Mouse (Mus musculus): ENCODE results near the gene Trim2. TPM values are rescaled to one million over a fixed set of nuclear protein-coding genes. Genes with fewer than 3 reads are reported as not detected.

Trim2 gene
- polyA plus RNA-seq, 1 experiment: 3.2 TPM

DNA sequence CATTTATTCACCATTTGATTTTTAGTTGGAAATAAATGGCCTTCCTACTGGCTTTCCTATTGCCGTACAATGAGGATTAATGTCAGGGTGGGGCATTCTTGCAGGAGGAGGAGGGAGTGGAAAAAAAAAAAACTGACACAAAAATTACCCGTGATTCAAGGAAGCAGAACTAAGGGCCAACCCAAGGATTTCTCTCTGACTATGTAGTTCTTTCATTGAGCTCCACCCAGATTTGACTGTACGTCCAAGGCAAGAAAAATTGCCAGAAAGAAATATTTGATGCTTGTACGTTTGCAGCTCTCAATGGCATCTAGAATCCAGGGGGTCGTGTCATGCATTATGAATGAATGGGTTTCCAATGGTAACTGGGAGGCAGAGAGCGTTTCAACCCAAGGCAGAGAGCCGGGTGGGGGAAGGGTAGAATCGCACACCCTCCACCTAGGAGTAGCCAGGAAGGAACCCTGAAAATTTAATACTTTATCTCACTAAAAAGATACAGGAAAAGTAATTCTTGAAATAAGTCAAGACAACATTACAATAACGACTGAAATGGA is 86.9 kb downstream of the Trim2 start:
- Histone ChIP-seq H3K4me2 (ENCODE audit: low read depth) (peak overlapping the region; percentile 96), H3K27me3 (ENCODE audit: control insufficient read depth, insufficient read depth, insufficient read length) (no peaks in the 10 kb centered on the region), H3K4me3 (peak overlapping the region; percentile 29), H3K36me3 (ENCODE audit: control insufficient read depth, insufficient read depth) (no peaks in the 10 kb centered on the region), H3ac (ENCODE audit: control insufficient read depth, insufficient read length) (no peak overlapping the region), H3K79me2 (ENCODE audit: control insufficient read depth, insufficient read depth) (no peaks in the 10 kb centered on the region)
- TF ChIP-seq POLR2A (IDR thresholded peaks at IDR 0.05; ENCODE audit: insufficient read length, low read depth): no peak
- no peak for TF ChIP-seq CEBPB (IDR thresholded peaks at IDR 0.05; ENCODE audit: insufficient read depth, poor library complexity, severe bottlenecking)
- no peak for TF ChIP-seq E2F4 (IDR thresholded peaks at IDR 0.05; ENCODE audit: insufficient read depth)
- TF ChIP-seq POLR2AphosphoS2 (IDR thresholded peaks at IDR 0.05; ENCODE audit: insufficient read length, low read depth): no peak
- no peak for TF ChIP-seq TCF3 (IDR thresholded peaks at IDR 0.05; ENCODE audit: insufficient read length, low read depth)
- TF ChIP-seq MYOD1 (IDR thresholded peaks at IDR 0.05; ENCODE audit: control insufficient read depth in 1 of 3, insufficient read length in 2 of 3, low read depth in 2 of 3): no peak
- no peak for TF ChIP-seq MYOG (IDR thresholded peaks at IDR 0.05; ENCODE audit: control insufficient read depth in 1 of 3, insufficient read depth in 1 of 3, insufficient read length in 2 of 3, low read depth in 2 of 3)
- no peak for TF ChIP-seq MAX (IDR thresholded peaks at IDR 0.05; ENCODE audit: low read depth)
- TF ChIP-seq USF1 (IDR thresholded peaks at IDR 0.05; ENCODE audit: low read depth): no peak
- no peak for TF ChIP-seq SRF (IDR thresholded peaks at IDR 0.05; ENCODE audit: control insufficient read depth, insufficient read length, low read depth)
- TF ChIP-seq REST (IDR thresholded peaks at IDR 0.05; ENCODE audit: insufficient read depth, insufficient read length): no peak
- TF ChIP-seq TCF12 (IDR thresholded peaks at IDR 0.05; ENCODE audit: insufficient read depth, poor library complexity, severe bottlenecking): no peak

DNA sequence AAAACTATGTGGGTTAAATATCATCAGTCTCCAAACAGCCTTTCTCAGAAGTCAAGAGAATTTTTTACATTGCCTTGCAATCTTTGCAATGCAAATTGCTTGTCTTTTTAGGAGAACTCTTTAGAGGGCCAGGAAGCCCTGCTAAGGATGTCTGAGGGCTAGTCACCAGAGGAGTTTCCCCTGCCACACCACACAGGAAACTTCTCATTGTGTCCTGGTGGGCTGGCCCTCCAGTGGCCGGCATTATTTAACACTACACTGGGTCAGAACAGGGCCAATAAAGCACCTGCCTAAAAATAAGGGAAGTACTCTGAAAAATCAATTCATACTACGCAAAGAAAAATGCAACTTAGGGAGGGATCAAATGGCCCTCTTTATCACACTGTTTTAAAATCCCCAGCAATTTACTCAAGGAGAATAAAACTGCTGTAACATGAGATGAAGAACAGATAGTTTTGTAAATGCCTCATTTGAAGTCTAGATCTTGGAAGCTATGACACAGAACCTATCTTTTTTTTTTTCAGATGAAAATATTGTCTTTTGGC is 87.4 kb downstream of the Trim2 start:
- no peaks in the 10 kb centered on the region for H3K79me2 ChIP-seq (ENCODE audit: control insufficient read depth, insufficient read depth)
- H3K4me3 ChIP-seq: peak overlapping the region; percentile 29
- H3ac ChIP-seq (ENCODE audit: control insufficient read depth, insufficient read length): no peak overlapping the region
- TF ChIP-seq MYOD1 (IDR thresholded peaks at IDR 0.05; ENCODE audit: control insufficient read depth in 1 of 3, insufficient read length in 2 of 3, low read depth in 2 of 3): no peak
- TF ChIP-seq POLR2AphosphoS2 (IDR thresholded peaks at IDR 0.05; ENCODE audit: insufficient read length, low read depth): no peak
- no peak for TF ChIP-seq CEBPB (IDR thresholded peaks at IDR 0.05; ENCODE audit: insufficient read depth, poor library complexity, severe bottlenecking)
- TF ChIP-seq POLR2A (IDR thresholded peaks at IDR 0.05; ENCODE audit: insufficient read length, low read depth): no peak
- no peak for TF ChIP-seq TCF12 (IDR thresholded peaks at IDR 0.05; ENCODE audit: insufficient read depth, poor library complexity, severe bottlenecking)
- TF ChIP-seq E2F4 (IDR thresholded peaks at IDR 0.05; ENCODE audit: insufficient read depth): no peak
- no peak for TF ChIP-seq MAX (IDR thresholded peaks at IDR 0.05; ENCODE audit: low read depth)
- TF ChIP-seq MYOG (IDR thresholded peaks at IDR 0.05; ENCODE audit: control insufficient read depth in 1 of 3, insufficient read depth in 1 of 3, insufficient read length in 2 of 3, low read depth in 2 of 3): no peak
- no peak for TF ChIP-seq REST (IDR thresholded peaks at IDR 0.05; ENCODE audit: insufficient read depth, insufficient read length)
- no peak for TF ChIP-seq TCF3 (IDR thresholded peaks at IDR 0.05; ENCODE audit: insufficient read length, low read depth)
- H3K27me3 ChIP-seq (ENCODE audit: control insufficient read depth, insufficient read depth, insufficient read length): no peaks in the 10 kb centered on the region
- peak overlapping the region; percentile 96 for H3K4me2 ChIP-seq (ENCODE audit: low read depth)
- H3K36me3 ChIP-seq (ENCODE audit: control insufficient read depth, insufficient read depth): no peaks in the 10 kb centered on the region

DNA sequence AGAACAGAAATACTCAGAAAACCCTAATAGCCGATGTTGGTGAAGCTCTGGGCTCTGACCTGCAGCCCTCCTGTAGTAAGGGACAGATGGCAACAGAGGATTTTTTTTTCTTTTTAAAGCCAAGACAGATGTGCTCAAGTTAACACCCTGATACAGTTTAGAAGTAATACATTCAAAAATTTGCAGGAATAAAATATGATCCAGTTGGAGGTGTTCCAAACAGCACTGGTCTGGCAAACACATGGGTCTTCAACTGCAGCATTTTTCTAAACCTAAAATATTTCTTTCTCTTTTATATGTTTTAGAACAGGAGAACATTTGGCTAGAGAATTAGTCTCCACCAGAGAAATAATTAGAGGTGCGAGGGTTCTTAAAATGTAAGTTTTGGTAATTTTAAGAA is 88.2 kb downstream of the Trim2 start:
- Histone ChIP-seq H3K4me3 (no peak overlapping the region), H3K36me3 (ENCODE audit: control insufficient read depth, insufficient read depth) (no peaks in the 10 kb centered on the region), H3K4me2 (ENCODE audit: low read depth) (no peak overlapping the region), H3K79me2 (ENCODE audit: control insufficient read depth, insufficient read depth) (no peaks in the 10 kb centered on the region), H3ac (ENCODE audit: control insufficient read depth, insufficient read length) (no peak overlapping the region), H3K27me3 (ENCODE audit: control insufficient read depth, insufficient read depth, insufficient read length) (no peaks in the 10 kb centered on the region)
- TF ChIP-seq E2F4 (IDR thresholded peaks at IDR 0.05; ENCODE audit: insufficient read depth) (no peak), POLR2A (IDR thresholded peaks at IDR 0.05; ENCODE audit: insufficient read length, low read depth) (no peak), CEBPB (IDR thresholded peaks at IDR 0.05; ENCODE audit: insufficient read depth, poor library complexity, severe bottlenecking) (no peak), REST (IDR thresholded peaks at IDR 0.05; ENCODE audit: insufficient read depth, insufficient read length) (no peak), USF1 (IDR thresholded peaks at IDR 0.05; ENCODE audit: low read depth) (no peak), MYOD1 (IDR thresholded peaks at IDR 0.05; ENCODE audit: control insufficient read depth in 1 of 3, insufficient read length in 2 of 3, low read depth in 2 of 3) (no peak), POLR2AphosphoS2 (IDR thresholded peaks at IDR 0.05; ENCODE audit: insufficient read length, low read depth) (no peak), MAX (IDR thresholded peaks at IDR 0.05; ENCODE audit: low read depth) (no peak), MYOG (IDR thresholded peaks at IDR 0.05; ENCODE audit: control insufficient read depth in 1 of 3, insufficient read depth in 1 of 3, insufficient read length in 2 of 3, low read depth in 2 of 3) (no peak), TCF12 (IDR thresholded peaks at IDR 0.05; ENCODE audit: insufficient read depth, poor library complexity, severe bottlenecking) (no peak), SRF (IDR thresholded peaks at IDR 0.05; ENCODE audit: control insufficient read depth, insufficient read length, low read depth) (no peak), TCF3 (IDR thresholded peaks at IDR 0.05; ENCODE audit: insufficient read length, low read depth) (no peak)

DNA sequence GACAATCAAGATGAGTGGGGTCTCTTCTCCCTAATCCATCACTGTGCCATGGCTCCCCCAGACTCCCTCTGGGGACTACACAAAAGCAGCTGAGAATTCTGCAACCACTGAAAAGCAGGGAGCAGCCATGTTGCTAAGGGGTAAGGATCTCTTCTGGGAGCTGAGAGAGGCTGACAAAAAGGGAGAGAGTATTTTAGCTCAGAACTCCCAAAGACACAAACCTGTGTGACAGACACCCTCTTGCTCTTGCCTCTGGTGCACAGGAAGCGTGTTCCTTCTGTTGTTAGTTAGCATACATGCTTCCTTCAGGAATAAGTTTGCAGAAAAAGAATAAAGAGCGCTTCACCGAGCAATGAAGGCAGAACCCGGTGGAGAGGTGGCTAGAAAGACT is 88.7 kb downstream of the Trim2 start:
- no peak overlapping the region for H3ac ChIP-seq (ENCODE audit: control insufficient read depth, insufficient read length)
- TF ChIP-seq CEBPB (IDR thresholded peaks at IDR 0.05; ENCODE audit: insufficient read depth, poor library complexity, severe bottlenecking): no peak
- no peak for TF ChIP-seq USF1 (IDR thresholded peaks at IDR 0.05; ENCODE audit: low read depth)
- TF ChIP-seq POLR2AphosphoS2 (IDR thresholded peaks at IDR 0.05; ENCODE audit: insufficient read length, low read depth): no peak
- no peak for TF ChIP-seq REST (IDR thresholded peaks at IDR 0.05; ENCODE audit: insufficient read depth, insufficient read length)
- TF ChIP-seq TCF3 (IDR thresholded peaks at IDR 0.05; ENCODE audit: insufficient read length, low read depth): no peak
- TF ChIP-seq SRF (IDR thresholded peaks at IDR 0.05; ENCODE audit: control insufficient read depth, insufficient read length, low read depth): no peak
- TF ChIP-seq TCF12 (IDR thresholded peaks at IDR 0.05; ENCODE audit: insufficient read depth, poor library complexity, severe bottlenecking): no peak
- no peak for TF ChIP-seq MAX (IDR thresholded peaks at IDR 0.05; ENCODE audit: low read depth)
- no peak for TF ChIP-seq MYOD1 (IDR thresholded peaks at IDR 0.05; ENCODE audit: control insufficient read depth in 1 of 3, insufficient read length in 2 of 3, low read depth in 2 of 3)
- TF ChIP-seq E2F4 (IDR thresholded peaks at IDR 0.05; ENCODE audit: insufficient read depth): no peak
- no peak for TF ChIP-seq MYOG (IDR thresholded peaks at IDR 0.05; ENCODE audit: control insufficient read depth in 1 of 3, insufficient read depth in 1 of 3, insufficient read length in 2 of 3, low read depth in 2 of 3)
- no peak for TF ChIP-seq POLR2A (IDR thresholded peaks at IDR 0.05; ENCODE audit: insufficient read length, low read depth)
- H3K27me3 ChIP-seq (ENCODE audit: control insufficient read depth, insufficient read depth, insufficient read length): no peaks in the 10 kb centered on the region
- H3K36me3 ChIP-seq (ENCODE audit: control insufficient read depth, insufficient read depth): no peaks in the 10 kb centered on the region
- no peak overlapping the region for H3K4me2 ChIP-seq (ENCODE audit: low read depth)
- no peak overlapping the region for H3K4me3 ChIP-seq
- H3K79me2 ChIP-seq (ENCODE audit: control insufficient read depth, insufficient read depth): no peaks in the 10 kb centered on the region

Measured in myocyte (in vitro differentiated cells).